Mouse (Mus musculus) lung, embryonic 15.5 days (tissue): ENCODE measurements around the gene Trp53i13. TPM values are rescaled to one million over a fixed set of nuclear protein-coding genes. Genes with fewer than 3 reads are reported as not detected.
A peak's percentile ranks its signal among the peaks of the same experiment; 100 is the strongest.

Experiments
- ATAC-seq: fragments of 200-750 bp; cut with Nextera tagmentation; 2 replicates; pipeline ENCODE4 v1.8.0; 2017; ENCODE audit warnings: moderate number of reproducible peaks, borderline replicate concordance; ENCODE audit not compliant: low FRiP score, low TSS enrichment; ENCODE audit errors: extremely low read depth
- H3K27ac ChIP-seq: fragments of 300-500 bp; sonication (generic); 2 replicates; pipeline ENCODE4 v1.5.1; 2015; ENCODE audit warnings: moderate library complexity, mild to moderate bottlenecking, inconsistent platforms
- H3K27me3 ChIP-seq: fragments of 300-500 bp; sonication (generic); 2 replicates; pipeline ENCODE4 v1.6.1; 2015; ENCODE audit warnings: inconsistent platforms
- H3K36me3 ChIP-seq: fragments of 300-500 bp; sonication (generic); 2 replicates; pipeline ENCODE4 v1.6.1; 2015; ENCODE audit warnings: inconsistent platforms
- H3K4me1 ChIP-seq: fragments of 300-500 bp; sonication (generic); 2 replicates; pipeline ENCODE4 v1.6.1; 2015; ENCODE audit warnings: inconsistent platforms
- H3K4me2 ChIP-seq: fragments of 300-500 bp; sonication (generic); 2 replicates; pipeline ENCODE4 v1.6.1; 2015; ENCODE audit warnings: inconsistent platforms, mild to moderate bottlenecking, moderate library complexity
- H3K4me3 ChIP-seq: fragments of 300-500 bp; sonication (generic); 2 replicates; pipeline ENCODE4 v1.5.1; 2015; ENCODE audit warnings: mild to moderate bottlenecking, inconsistent platforms
- H3K9ac ChIP-seq: fragments of 300-500 bp; sonication (generic); 2 replicates; pipeline ENCODE4 v1.6.1; 2015; ENCODE audit warnings: inconsistent platforms
- H3K9me3 ChIP-seq: fragments of 300-500 bp; sonication (generic); 2 replicates; pipeline ENCODE4 v1.6.1; 2016; ENCODE audit warnings: inconsistent platforms
- WGBS: fragments of 180-500 bp; shearing (Covaris S2); methylation state at CpG from one replicate; pipeline ENCODE4 v1.1.7; 2015; 5-methylcytosine and 5-hydroxymethylcytosine counted together
- polyA plus RNA-seq: library from polyadenylated mRNA; unstranded; fragments of >200 nt; fragmentation: Nextera tagmentation; extraction: Ambion mirVana; gene quantifications from 2 replicates; pipeline ENCODE4 v1.2.1, GENCODE M21; 2015

The Trp53i13 gene
- polyA plus RNA-seq, 1 experiment from 2014 or later: 43.1 TPM

DNA sequence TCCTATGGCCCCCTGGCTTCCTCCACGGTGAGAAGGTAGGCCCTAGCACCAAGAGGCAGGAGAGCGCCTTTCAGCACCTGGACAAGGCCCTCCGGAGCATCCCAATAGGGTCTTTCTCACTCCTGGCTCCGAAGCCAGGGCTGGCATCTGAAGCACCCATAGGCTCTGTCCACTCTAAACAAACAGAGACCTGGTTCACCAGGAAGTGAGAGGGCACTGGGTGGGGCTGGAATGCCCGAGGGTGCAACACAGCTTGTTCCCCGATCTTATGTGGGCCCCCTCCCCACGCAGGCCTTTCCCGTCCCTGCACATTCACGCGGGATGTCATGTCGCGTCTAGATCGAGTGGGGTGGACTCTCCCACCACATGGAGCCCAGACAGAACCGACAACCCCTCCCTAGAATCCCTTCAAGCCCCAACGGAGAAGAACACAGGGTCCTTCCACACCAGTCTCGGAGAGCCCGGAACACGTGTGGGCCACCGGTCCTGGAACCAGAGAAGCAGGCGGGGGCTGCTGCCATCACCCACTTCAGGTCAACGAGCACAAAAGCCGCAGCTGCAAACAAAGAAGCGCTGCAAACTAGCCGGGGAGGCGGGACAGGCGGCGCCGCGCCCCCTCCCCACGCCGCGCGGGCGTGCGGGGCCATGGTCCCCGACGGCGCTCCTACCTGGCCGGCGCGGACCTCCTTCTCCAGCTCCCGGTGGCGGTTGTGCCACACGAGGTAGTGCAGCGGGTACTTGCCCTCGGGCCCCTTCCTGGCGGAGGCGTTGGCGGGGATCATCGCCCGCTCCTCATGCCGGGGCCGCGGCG, 26.8 kb downstream of the Trp53i13 start:
- WGBS: 2% methylated on average over 48 of the region's 55 CpGs
- H3K9ac ChIP-seq: peak overlapping the region; percentile 79
- ATAC-seq: no peak
- H3K4me3 ChIP-seq: peak overlapping the region; percentile 89
- no peaks in the 10 kb centered on the region for H3K9me3 ChIP-seq
- no peak overlapping the region for H3K27ac ChIP-seq
- H3K36me3 ChIP-seq: no peaks in the 10 kb centered on the region
- H3K4me1 ChIP-seq: peaks cover 72% of the 10 kb centered on the region
- H3K4me2 ChIP-seq: peak overlapping the region; percentile 92
- H3K27me3 ChIP-seq: no peaks in the 10 kb centered on the region

DNA sequence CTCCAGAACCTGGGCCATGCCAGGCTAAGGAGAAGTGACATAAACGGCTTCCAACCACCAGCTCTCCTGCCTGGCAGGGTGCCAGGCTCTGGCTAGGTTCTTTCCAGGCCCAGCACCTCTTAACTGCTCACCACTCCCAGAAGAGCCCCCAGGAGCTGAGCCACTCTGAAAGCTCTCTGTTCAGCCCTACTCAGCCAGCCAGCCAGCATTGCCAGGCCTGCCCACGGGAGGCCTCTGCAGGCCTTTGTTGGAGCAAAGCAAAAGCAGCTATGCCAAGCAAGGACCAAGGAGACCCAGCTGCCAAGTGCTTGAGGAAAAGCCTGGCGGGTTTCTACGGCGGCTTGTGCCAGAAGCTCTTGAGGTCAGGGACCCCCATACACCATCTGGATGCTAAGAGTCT, 29.0 kb downstream of the Trp53i13 start:
- Histone ChIP-seq H3K4me1 (peaks cover 66% of the 10 kb centered on the region), H3K27me3 (no peaks in the 10 kb centered on the region), H3K9me3 (no peaks in the 10 kb centered on the region), H3K4me2 (no peak overlapping the region), H3K9ac (no peak overlapping the region), H3K27ac (0 out of 2 replicates have a peak overlapping the region, but pooled peaks have one; percentile 15), H3K4me3 (no peak overlapping the region), H3K36me3 (no peaks in the 10 kb centered on the region)
- 49% methylated on average over 5 of the region's 5 CpGs for WGBS
- ATAC-seq: no peak

DNA sequence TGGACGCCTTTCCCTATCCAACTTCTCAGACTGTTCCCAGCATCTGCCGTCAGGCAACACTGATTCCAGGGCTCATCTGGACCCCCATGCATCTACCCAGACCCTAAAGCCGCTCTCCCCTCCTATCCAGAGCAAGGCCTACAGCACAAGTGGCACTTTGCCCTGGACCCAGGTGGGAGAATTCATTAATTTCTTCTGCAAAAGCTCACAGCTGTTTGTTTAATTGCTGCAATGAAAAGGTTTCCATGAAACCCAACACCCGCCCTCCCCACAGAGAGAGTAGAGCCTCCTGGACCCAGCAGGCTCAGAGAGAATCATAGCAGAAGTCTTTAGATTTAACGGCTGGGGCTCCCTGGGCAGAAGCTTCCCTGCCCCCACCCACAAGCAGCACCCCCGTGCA, 30.6 kb downstream of the Trp53i13 start:
- H3K27me3 ChIP-seq: no peaks in the 10 kb centered on the region
- no peaks in the 10 kb centered on the region for H3K36me3 ChIP-seq
- ATAC-seq: no peak
- no peak overlapping the region for H3K27ac ChIP-seq
- no peak overlapping the region for H3K9ac ChIP-seq
- H3K4me1 ChIP-seq: peaks cover 52% of the 10 kb centered on the region
- 57% methylated on average over 6 of the region's 6 CpGs for WGBS
- no peak overlapping the region for H3K4me2 ChIP-seq
- no peaks in the 10 kb centered on the region for H3K9me3 ChIP-seq
- H3K4me3 ChIP-seq: no peak overlapping the region

DNA sequence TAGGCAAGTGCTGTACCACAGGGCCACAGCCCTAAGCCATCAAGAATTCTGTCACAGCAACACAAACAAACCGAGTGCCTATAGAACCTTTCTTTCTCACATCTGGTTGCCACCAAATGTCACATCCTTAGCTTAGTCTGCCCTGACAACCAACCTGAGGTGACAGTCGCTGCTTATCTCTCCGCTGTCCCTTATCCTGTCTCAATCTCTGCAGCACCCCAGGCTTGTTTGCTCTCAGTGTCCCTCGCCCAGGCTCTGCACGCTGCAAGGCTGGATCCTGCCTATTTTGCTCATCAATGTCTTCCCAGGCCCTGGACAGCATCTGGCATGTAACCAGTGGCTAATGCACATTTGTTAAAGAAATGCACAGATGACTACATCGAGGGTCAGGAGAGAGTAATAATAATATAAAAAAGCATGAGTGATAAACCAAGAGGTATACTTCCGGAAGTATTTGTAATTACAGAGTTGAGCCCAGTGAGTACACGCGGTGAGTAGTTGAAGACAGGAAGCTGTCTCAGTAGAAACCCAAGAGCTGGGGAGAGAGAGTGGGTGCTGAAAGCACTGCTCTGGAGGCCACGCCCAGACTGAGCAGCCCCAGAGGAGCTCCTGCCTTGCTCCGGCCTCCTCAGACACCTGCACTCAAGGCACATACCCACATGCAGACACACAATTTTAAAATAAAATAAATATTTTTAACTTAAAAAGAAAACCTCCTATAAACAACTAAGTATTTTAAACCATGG, 32.1 kb downstream of the Trp53i13 start:
- no peaks in the 10 kb centered on the region for H3K27me3 ChIP-seq
- no peak overlapping the region for H3K4me2 ChIP-seq
- H3K9ac ChIP-seq: no peak overlapping the region
- H3K36me3 ChIP-seq: no peaks in the 10 kb centered on the region
- 28% methylated on average over 11 of the region's 11 CpGs for WGBS
- H3K4me3 ChIP-seq: no peak overlapping the region
- H3K4me1 ChIP-seq: peaks cover 44% of the 10 kb centered on the region
- no peak overlapping the region for H3K27ac ChIP-seq
- no peaks in the 10 kb centered on the region for H3K9me3 ChIP-seq
- ATAC-seq: no peak

DNA sequence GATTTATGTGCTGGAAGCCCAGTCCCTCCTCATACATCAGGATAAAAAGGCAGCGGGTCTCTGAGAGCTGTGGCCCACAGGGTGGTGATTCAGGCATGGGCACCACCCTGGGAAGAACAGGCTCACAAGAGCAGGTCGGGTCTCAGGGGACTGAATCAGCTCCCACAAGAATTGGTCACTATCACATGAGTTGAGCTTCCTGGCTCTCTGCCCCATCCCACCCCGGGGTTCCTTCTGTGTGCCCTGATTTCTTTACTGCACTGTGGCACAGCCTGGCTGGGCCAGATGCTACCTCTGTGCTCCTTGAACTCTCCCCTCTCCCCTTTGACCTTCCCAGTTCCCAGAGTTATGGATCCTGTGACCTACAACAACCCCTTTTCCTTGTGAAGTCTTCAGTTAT, 32.7 kb downstream of the Trp53i13 start:
- no peak for ATAC-seq
- WGBS: 51% methylated on average over 3 of the region's 3 CpGs

DNA sequence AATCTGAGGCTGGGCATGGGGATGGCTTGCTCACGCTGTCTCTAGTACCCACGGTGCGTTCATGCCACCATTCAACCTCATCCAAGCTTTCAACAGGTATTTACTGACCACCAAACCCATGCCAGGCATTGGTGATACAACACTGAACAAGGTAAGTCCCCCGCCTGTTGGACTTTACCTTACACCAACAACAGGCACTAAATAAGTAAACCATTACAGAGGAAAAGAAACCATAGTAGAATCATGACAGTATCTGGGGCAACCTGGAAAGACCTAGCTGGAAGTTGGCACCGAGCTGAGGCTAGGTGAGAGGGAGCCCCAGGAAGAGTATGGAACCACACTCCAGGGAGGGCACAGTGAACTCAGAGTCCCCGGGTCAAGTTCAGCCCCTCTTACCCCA, 38.9 kb downstream of the Trp53i13 start:
- WGBS: 82% methylated on average over 6 of the region's 6 CpGs
- H3K9ac ChIP-seq: no peak overlapping the region
- no peaks in the 10 kb centered on the region for H3K4me1 ChIP-seq
- H3K36me3 ChIP-seq: peaks cover 5% of the 10 kb centered on the region
- H3K4me3 ChIP-seq: no peak overlapping the region
- H3K27me3 ChIP-seq: no peaks in the 10 kb centered on the region
- ATAC-seq: no peak
- no peak overlapping the region for H3K4me2 ChIP-seq
- no peak overlapping the region for H3K27ac ChIP-seq
- no peaks in the 10 kb centered on the region for H3K9me3 ChIP-seq

More for the DNA sequence above, 32.7 kb downstream of the Trp53i13 start:
- Histone ChIP-seq H3K4me2 (no peak overlapping the region), H3K36me3 (no peaks in the 10 kb centered on the region), H3K9ac (no peak overlapping the region), H3K4me1 (peaks cover 38% of the 10 kb centered on the region), H3K27me3 (no peaks in the 10 kb centered on the region), H3K4me3 (no peak overlapping the region), H3K9me3 (no peaks in the 10 kb centered on the region), H3K27ac (no peak overlapping the region)

DNA sequence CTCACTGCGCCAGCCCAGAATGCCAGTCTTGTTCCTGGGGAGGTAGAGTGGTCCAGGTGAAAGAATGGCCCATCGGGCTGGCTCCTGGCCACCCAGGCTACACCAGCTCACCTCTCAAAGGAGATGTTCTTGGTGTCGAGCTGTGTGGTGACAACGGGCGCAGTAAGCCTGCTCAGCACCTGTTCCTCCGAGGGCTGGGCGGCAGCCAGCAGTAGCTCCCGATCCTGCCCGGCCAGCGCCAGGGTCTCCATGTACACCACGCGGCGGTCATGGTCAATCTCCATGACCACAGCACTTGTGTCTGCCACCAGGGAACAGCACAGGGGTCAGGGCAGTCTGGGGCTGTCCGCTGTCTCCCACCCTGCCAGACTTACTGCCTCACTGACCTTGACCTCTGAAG, 39.6 kb downstream of the Trp53i13 start:
- ATAC-seq: no peak; the same call in 1 of the 2 replicates

DNA sequence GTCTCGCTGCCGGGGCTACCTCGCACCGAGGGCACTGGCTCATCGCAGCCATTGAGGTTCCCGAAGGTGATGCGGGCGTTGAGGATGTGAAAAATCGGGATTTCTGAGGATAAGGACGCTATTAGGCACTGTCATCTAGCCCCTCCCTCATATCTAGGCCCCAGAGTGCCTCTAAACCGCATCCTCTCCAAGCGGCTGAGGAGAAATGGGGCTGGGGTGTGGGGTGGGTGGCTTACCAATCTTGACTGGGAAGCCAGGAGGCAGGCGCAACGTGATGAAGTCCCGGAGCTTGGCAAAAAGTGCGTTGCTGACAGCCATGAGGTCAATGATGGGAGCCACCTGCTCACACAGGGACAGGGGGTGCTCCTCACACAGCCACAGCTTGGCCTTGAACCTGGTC, 43.0 kb downstream of the Trp53i13 start:
- Histone ChIP-seq H3K27ac (no peak overlapping the region), H3K27me3 (peaks cover 15% of the 10 kb centered on the region), H3K4me3 (no peak overlapping the region), H3K4me2 (no peak overlapping the region), H3K36me3 (peaks cover 12% of the 10 kb centered on the region), H3K4me1 (peaks cover 2% of the 10 kb centered on the region; the same call in 1 of the 2 replicates), H3K9ac (no peak overlapping the region), H3K9me3 (no peaks in the 10 kb centered on the region)
- no peak for ATAC-seq
- 84% methylated on average over 16 of the region's 16 CpGs for WGBS

More for the DNA sequence above, 39.6 kb downstream of the Trp53i13 start:
- Histone ChIP-seq H3K4me1 (no peaks in the 10 kb centered on the region), H3K4me2 (no peak overlapping the region), H3K9me3 (no peaks in the 10 kb centered on the region), H3K27me3 (no peaks in the 10 kb centered on the region), H3K36me3 (peaks cover 11% of the 10 kb centered on the region), H3K27ac (no peak overlapping the region), H3K9ac (no peak overlapping the region), H3K4me3 (no peak overlapping the region)
- whole genome bisulfite sequencing: 94% methylated on average over 14 of the region's 14 CpGs

DNA sequence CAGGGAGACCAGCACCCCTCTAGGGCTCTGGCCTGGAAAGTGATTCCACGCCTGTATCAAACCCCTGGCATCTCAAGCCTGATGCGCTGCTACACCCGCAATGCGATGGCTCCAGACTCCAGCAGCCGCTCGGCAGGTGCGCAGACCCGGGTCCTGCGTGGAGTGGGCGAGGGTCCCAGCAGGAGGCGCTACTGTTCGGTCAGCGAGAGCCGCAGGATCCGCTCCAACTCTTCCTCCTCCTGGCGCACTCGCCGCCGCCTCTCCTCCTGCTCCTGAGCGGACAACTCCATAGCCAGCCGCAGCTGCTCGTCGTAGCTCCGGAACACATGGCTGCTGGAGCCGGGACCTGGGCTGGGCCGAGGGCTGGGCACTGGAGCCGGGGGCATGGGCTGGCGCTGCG, 44.4 kb downstream of the Trp53i13 start:
- Histone ChIP-seq H3K4me3 (no peak overlapping the region), H3K27ac (no peak overlapping the region), H3K36me3 (peaks cover 12% of the 10 kb centered on the region), H3K27me3 (peaks cover 28% of the 10 kb centered on the region), H3K9me3 (no peaks in the 10 kb centered on the region), H3K4me1 (peaks cover 9% of the 10 kb centered on the region; the same call in 1 of the 2 replicates), H3K4me2 (no peak overlapping the region), H3K9ac (no peak overlapping the region)
- ATAC-seq: no peak
- WGBS: 68% methylated on average over 29 of the region's 29 CpGs

DNA sequence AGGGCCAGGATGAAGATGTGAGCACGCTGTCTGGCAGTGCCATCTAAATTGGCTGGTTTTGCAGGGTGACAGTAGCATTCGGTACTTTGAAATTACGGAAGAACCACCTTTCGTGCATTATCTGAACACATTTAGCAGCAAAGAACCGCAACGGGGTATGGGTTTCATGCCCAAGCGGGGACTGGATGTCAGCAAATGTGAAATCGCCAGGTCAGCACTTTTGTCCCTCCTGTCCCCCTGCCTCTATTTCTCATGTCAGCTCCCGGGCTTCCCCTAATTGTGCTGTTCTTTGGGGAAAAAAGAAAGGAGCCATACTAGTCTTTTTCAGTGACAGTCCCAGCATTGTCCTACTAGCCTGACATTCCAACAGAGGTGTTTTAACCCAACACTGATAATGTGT, 47.4 kb downstream of the Trp53i13 start:
- 77% methylated on average over 9 of the region's 9 CpGs for WGBS

DNA sequence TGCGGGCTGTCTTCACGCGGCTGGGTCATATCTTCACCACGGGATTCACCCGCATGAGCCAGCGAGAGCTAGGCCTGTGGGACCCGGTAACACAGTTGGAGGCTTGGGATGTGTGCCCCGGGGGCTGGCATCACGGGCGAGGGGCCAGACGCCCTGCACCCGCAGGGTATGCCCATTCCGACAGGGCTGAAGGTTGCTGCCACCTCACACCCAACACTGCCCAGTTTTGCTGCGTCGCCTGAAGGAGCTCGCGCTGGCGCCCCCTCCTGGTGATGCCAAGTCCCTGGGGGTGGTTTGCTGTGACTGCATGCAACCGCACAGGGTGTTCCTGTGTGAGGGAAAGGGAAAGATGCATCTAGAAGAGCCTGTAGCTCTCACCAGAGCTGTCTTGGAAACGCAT, 48.0 kb downstream of the Trp53i13 start:
- Histone ChIP-seq H3K4me2 (peak overlapping the region; percentile 42), H3K4me3 (no peak overlapping the region), H3K27me3 (peaks cover 63% of the 10 kb centered on the region), H3K27ac (no peak overlapping the region), H3K9ac (no peak overlapping the region), H3K9me3 (no peaks in the 10 kb centered on the region), H3K36me3 (peaks cover 12% of the 10 kb centered on the region), H3K4me1 (peaks cover 24% of the 10 kb centered on the region; the same call in 1 of the 2 replicates)
- WGBS: 14% methylated on average over 20 of the region's 20 CpGs
- no peak for ATAC-seq

More for the DNA sequence above, 47.4 kb downstream of the Trp53i13 start:
- H3K4me2 ChIP-seq: no peak overlapping the region
- H3K4me3 ChIP-seq: no peak overlapping the region
- no peak for ATAC-seq
- H3K4me1 ChIP-seq: peaks cover 20% of the 10 kb centered on the region; the same call in 1 of the 2 replicates
- H3K9ac ChIP-seq: no peak overlapping the region
- no peaks in the 10 kb centered on the region for H3K9me3 ChIP-seq
- peaks cover 57% of the 10 kb centered on the region for H3K27me3 ChIP-seq
- no peak overlapping the region for H3K27ac ChIP-seq
- peaks cover 12% of the 10 kb centered on the region for H3K36me3 ChIP-seq

DNA sequence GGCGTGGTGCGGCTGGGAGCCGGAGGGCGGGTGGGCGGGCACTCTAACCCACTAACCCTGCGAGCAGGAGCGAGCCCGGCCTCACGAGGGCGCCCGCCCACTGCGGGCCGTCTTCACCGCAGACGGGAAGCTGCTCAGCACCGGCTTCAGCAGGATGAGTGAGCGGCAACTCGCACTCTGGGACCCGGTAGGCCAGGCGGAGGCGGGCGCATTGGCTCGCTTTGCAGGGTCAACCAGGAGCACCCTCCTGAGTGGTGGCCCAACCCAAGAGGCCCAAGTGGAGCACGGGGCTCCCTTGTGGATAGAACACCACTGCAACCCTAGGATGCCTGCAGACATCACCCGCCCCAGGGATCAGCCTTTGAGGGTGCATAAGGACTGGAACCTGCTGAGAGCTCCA, 48.6 kb downstream of the Trp53i13 start:
- no peak overlapping the region for H3K4me3 ChIP-seq
- peak overlapping the region; percentile 42 for H3K4me2 ChIP-seq
- H3K36me3 ChIP-seq: peaks cover 9% of the 10 kb centered on the region
- ATAC-seq: no peak
- 3% methylated on average over 25 of the region's 25 CpGs for WGBS
- no peak overlapping the region for H3K27ac ChIP-seq
- H3K27me3 ChIP-seq: peaks cover 70% of the 10 kb centered on the region
- no peak overlapping the region for H3K9ac ChIP-seq
- peaks cover 27% of the 10 kb centered on the region; the same call in 1 of the 2 replicates for H3K4me1 ChIP-seq
- H3K9me3 ChIP-seq: no peaks in the 10 kb centered on the region
